Mouse (Mus musculus): ENCODE measurements around the gene Shisal1. TPM values are rescaled to one million over a fixed set of nuclear protein-coding genes. Genes with fewer than 3 reads are reported as not detected.

The Shisal1 gene
- total and polyA plus RNA-seq, 3 experiments = not detected

DNA sequence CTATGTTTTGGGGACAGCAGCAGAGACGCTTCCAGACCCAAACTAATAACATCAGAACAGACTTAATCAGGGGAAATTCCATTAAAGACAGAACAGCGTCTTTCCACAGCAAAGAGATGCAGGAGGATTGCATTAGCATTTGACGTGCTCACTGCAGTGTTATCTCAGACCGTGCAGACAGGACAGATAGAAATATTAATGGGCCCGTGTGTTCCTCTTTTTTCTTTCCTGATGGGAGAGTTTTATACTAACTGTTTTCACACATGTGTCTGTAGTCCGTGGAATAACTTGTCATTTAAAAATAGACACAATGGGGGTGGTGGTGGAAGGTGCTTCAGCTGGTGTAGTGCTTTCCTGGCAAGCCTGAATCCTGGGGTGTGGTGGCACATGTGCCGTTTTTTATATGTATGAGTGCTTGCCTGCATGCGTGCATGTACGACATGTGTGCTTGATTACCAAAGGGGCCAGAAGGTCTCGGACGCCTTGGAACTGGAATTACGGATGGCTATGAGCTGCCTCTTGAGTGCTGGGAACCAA, 110.5 kb downstream of the Shisal1 start:
- no peaks in the 10 kb centered on the region for H3K27me3 ChIP-seq (ENCODE audit: control insufficient read depth in 1 of 2, insufficient read depth in 2 of 2, low read length in 2 of 2)
- no peaks in the 10 kb centered on the region for H3K9me3 ChIP-seq (replicated peaks; ENCODE audit: insufficient read depth, low read length)
- no peaks in the 10 kb centered on the region for H3K79me2 ChIP-seq (ENCODE audit: control insufficient read depth, insufficient read depth, low read length, poor library complexity)
- peaks cover 7 to 21% of the 10 kb centered on the region in 2 experiments; a peak in 3 of 4 replicates for H3K36me3 ChIP-seq (ENCODE audit: control insufficient read depth in 1 of 2, insufficient read depth in 2 of 2, low read length in 2 of 2)
- H3K9ac ChIP-seq (ENCODE audit: control insufficient read depth, low read depth, low read length, poor library complexity, severe bottlenecking) = no peak overlapping the region
- H3K27ac ChIP-seq (ENCODE audit: control insufficient read depth, low read depth, low read length) = peak overlapping the region; percentile 51
- no peak overlapping the region for H3K4me3 ChIP-seq (ENCODE audit: control insufficient read depth in 1 of 2, insufficient read depth in 1 of 2, low read depth in 2 of 2, low read length in 2 of 2)
- TF ChIP-seq TCF12 (IDR thresholded peaks at IDR 0.05; ENCODE audit: low read depth, low read length) (peak; percentile 88), ELF1 (IDR thresholded peaks at IDR 0.05; ENCODE audit: low read depth, low read length) (no peak), TAL1 (IDR thresholded peaks at IDR 0.05; ENCODE audit: low read length) (peak; percentile 81), EP300 (IDR thresholded peaks at IDR 0.05; ENCODE audit: low read depth in 1 of 2, low read length in 2 of 2) (peak; percentile 84 to 93), CHD1 (IDR thresholded peaks at IDR 0.05; ENCODE audit: low read depth, low read length) (no peak), USF2 (IDR thresholded peaks at IDR 0.05; ENCODE audit: borderline replicate concordance in 1 of 2, insufficient read depth in 1 of 2, low read depth in 1 of 2, low read length in 2 of 2) (no peak), ZMIZ1 (IDR thresholded peaks at IDR 0.05; ENCODE audit: low read depth, low read length) (no peak), CTCF (IDR thresholded peaks at IDR 0.05 in 2 of 3, conservative IDR thresholded peaks at IDR 0.05 in 1 of 3; ENCODE audit: control insufficient read depth in 1 of 3, insufficient read depth in 1 of 3, low read depth in 2 of 3, low read length in 3 of 3, poor library complexity in 1 of 3, severe bottlenecking in 1 of 3) (no peak), MAX (IDR thresholded peaks at IDR 0.05; ENCODE audit: low read length) (peak; percentile 77; the same call in 1 of the 2 replicates), RCOR1 (IDR thresholded peaks at IDR 0.05; ENCODE audit: low read depth, low read length) (peak; percentile 62), SMC3 (IDR thresholded peaks at IDR 0.05; ENCODE audit: low read depth, low read length) (peak; percentile 7; the same call in 1 of the 2 replicates), MYC (IDR thresholded peaks at IDR 0.05; ENCODE audit: low read depth, low read length) (peak; percentile 82), ZC3H11A (IDR thresholded peaks at IDR 0.05; ENCODE audit: low read depth, low read length) (no peak), BHLHE40 (IDR thresholded peaks at IDR 0.05; ENCODE audit: borderline replicate concordance, low read depth, low read length) (peak; percentile 79), GATA1 (IDR thresholded peaks at IDR 0.05; ENCODE audit: low read depth, low read length) (peak; percentile 94), ETS1 (IDR thresholded peaks at IDR 0.05; ENCODE audit: low read depth, low read length) (peak; percentile 88), RAD21 (IDR thresholded peaks at IDR 0.05; ENCODE audit: low read depth, low read length) (no peak), MXI1 (IDR thresholded peaks at IDR 0.05; ENCODE audit: low read depth, low read length) (peak; percentile 86), SIN3A (IDR thresholded peaks at IDR 0.05; ENCODE audit: low read length) (peak; percentile 83), ZNF384 (IDR thresholded peaks at IDR 0.05; ENCODE audit: low read depth, low read length) (peak; percentile 32; the same call in 1 of the 2 replicates)
- peak; percentile 79 for DNase-seq (ENCODE audit: low read depth, low spot score)
- peaks cover 6 to 19% of the 10 kb centered on the region in 2 experiments for H3K4me1 ChIP-seq (ENCODE audit: control insufficient read depth in 1 of 2, insufficient read depth in 2 of 2, low read length in 2 of 2)
